Mouse (Mus musculus) C2C12 (cell line): ENCODE measurements at regions not wholly inside any gene's neighbourhood (a gene's known extent, or its start where the extent isn't known, plus 50 kb on each side); places are given as distances from the start of the nearest gene placed in this dataset.

ENCODE experiments used
- CTCF ChIP-seq: IDR thresholded peaks from one replicate; pipeline ENCODE4 v1.5.1; 2011; ENCODE audit not compliant: control insufficient read depth, insufficient read depth, insufficient read length
- MAX ChIP-seq: IDR thresholded peaks from one replicate; pipeline ENCODE4 v1.6.1; 2011; ENCODE audit warnings: mild to moderate bottlenecking, control low read depth
- MYOD1 ChIP-seq: IDR thresholded peaks from one replicate; pipeline ENCODE4 v1.6.1; 2011; ENCODE audit warnings: low read depth; ENCODE audit not compliant: control insufficient read depth, insufficient read length
- USF1 ChIP-seq: IDR thresholded peaks from one replicate; pipeline ENCODE4 v1.6.1; 2011; ENCODE audit warnings: low read depth, mild to moderate bottlenecking, control low read depth, moderate library complexity

- no peak for TF ChIP-seq MAX
- TF ChIP-seq CTCF: no peak
- TF ChIP-seq USF1: no peak
- TF ChIP-seq MYOD1: no peak
Observed at GRCm38 (mm10) chr10:60893130-60893809, 61.9 kb upstream of the Unc5b start.
